Mouse (Mus musculus) kidney, embryonic 14.5 days (tissue): ENCODE results near the gene Gm20924. TPM values are rescaled to one million over a fixed set of nuclear protein-coding genes. Genes with fewer than 3 reads are reported as not detected.
"Not testable (repeated sequence)": the region's sequence is repeated elsewhere in the genome, so short reads cannot be mapped to it uniquely, and the experiment has no call there.

Experiments used
- ATAC-seq: fragments of 200-750 bp; cut with Nextera tagmentation; 2 replicates; pipeline ENCODE4 v1.8.0; 2017; ENCODE audit warnings: moderate number of reproducible peaks, mild to moderate bottlenecking, moderate TSS enrichment, moderate library complexity; ENCODE audit not compliant: low FRiP score, low TSS enrichment
- H3K27ac ChIP-seq: fragments of 300-500 bp; sonication (generic); 2 replicates; pipeline ENCODE4 v1.5.1; 2014; ENCODE audit warnings: low read depth, mild to moderate bottlenecking, low read length, moderate library complexity, mixed read lengths
- H3K27me3 ChIP-seq: fragments of 300-500 bp; sonication (generic); 2 replicates; pipeline ENCODE4 v1.6.1; 2014; ENCODE audit warnings: mild to moderate bottlenecking, low read length; ENCODE audit not compliant: control insufficient read depth, insufficient read depth
- H3K36me3 ChIP-seq: fragments of 300-500 bp; sonication (generic); 2 replicates; pipeline ENCODE4 v1.6.1; 2014; ENCODE audit warnings: low read length, mixed read lengths; ENCODE audit not compliant: control insufficient read depth, insufficient read depth
- H3K4me1 ChIP-seq: fragments of 300-500 bp; sonication (generic); 2 replicates; pipeline ENCODE4 v1.6.1; 2014; ENCODE audit warnings: low read length, mixed read lengths; ENCODE audit not compliant: control insufficient read depth, insufficient read depth
- H3K4me2 ChIP-seq: fragments of 300-500 bp; sonication (generic); replicated peaks from 2 replicates; pipeline ENCODE4 v1.6.1; 2014; ENCODE audit warnings: low read depth, mild to moderate bottlenecking, low read length
- H3K4me3 ChIP-seq: fragments of 300-500 bp; sonication (generic); 2 replicates; pipeline ENCODE4 v1.5.1; 2014; ENCODE audit warnings: mild to moderate bottlenecking, low read length
- H3K9ac ChIP-seq: fragments of 300-500 bp; sonication (generic); 2 replicates; pipeline ENCODE4 v1.6.1; 2014; ENCODE audit warnings: low read depth, mild to moderate bottlenecking, low read length, moderate library complexity
- H3K9me3 ChIP-seq: fragments of 300-500 bp; sonication (generic); 2 replicates; pipeline ENCODE4 v1.6.1; 2016; ENCODE audit warnings: low read length; ENCODE audit not compliant: control insufficient read depth
- WGBS: fragments of 180-500 bp; shearing (Covaris S2); extraction: QIAGEN DNeasy Blood & Tissue Kit; methylation state at CpG from one replicate; pipeline ENCODE4 v1.1.7; 2014; 5-methylcytosine and 5-hydroxymethylcytosine counted together
- polyA plus RNA-seq: library from polyadenylated mRNA; unstranded; fragments of >200 nt; fragmentation: Nextera tagmentation; extraction: Ambion mirVana; gene quantifications from 2 replicates; pipeline ENCODE4 v1.2.1, GENCODE M21; 2014

The Gm20924 gene
- polyA plus RNA-seq = not detected in 2 replicates

DNA sequence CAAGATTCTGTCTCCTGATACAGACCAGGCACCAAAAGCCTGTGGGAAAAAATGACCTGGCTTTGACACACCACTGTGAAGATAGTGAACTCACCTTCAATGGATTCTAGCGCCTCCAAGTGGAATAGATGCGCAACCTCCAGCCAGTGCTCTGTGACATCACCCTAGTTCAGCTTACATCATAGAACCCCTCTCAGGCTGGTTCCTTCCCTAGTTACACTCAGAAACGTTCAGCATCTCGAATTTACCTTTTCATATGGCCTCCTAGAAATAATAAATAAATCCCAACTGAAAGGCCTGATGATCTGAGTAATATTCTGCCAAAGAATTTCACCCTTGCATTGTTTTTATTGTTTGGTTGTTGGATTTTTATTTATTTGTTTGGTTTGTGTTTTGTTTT, at the start of gene Gm20924:
Gm20924 (minus strand) TSS at position 101 of the 400 bp plus-strand sequence.
- H3K9ac ChIP-seq, H3K27me3 ChIP-seq, H3K36me3 ChIP-seq, H3K4me2 ChIP-seq, ATAC-seq, H3K9me3 ChIP-seq, H3K4me3 ChIP-seq, H3K4me1 ChIP-seq, H3K27ac ChIP-seq: not testable (repeated sequence)
- no CpG with 5 or more reads among the region's 4 CpGs for WGBS

Other genes starting within 250 kb of the Gm20924 start
- gene Gm20736, start 170.2 kb upstream of the Gm20924 start, polyA plus RNA-seq = not detected in 2 replicates